Mouse (Mus musculus) heart, postnatal 0 days (tissue): ENCODE measurements around the gene Spi1.

Experiments used
- CTCF ChIP-seq: IDR thresholded peaks from 2 replicates; pipeline ENCODE4 v1.5.1; 2016; ENCODE audit warnings: antibody characterized with exemption, control low read depth, low read depth
- EP300 ChIP-seq: IDR thresholded peaks from 2 replicates; pipeline ENCODE4 v1.6.1; 2016; ENCODE audit warnings: antibody characterized with exemption, low read depth

DNA sequence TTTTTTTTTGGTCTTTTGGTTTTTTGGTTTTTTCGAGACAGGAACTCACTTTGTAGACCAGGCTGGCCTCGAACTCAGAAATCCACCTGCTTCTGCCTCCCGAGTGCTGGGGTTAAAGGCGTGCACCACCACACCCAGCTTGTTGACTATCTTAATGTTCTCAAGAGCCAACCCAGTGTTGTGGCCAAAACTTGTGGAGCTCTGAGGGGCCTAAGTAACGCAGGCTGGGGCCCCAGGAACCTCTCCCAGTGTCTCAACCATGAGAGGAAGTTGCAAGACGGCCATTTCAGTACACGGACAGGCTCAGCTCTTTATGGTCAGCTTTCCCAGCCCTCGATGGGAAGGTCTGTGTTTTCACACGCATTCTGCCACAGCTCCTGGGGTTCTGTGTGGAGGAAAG lies 6.8 kb downstream of the Spi1 start:
- TF ChIP-seq CTCF (no peak), EP300 (no peak)
